Mouse (Mus musculus) cortical plate, adult 2 months (tissue): ENCODE measurements around the gene Dpy19l3.

Source experiments
- CTCF ChIP-seq: fragments of 200-500 bp; IDR thresholded peaks from 2 replicates; pipeline ENCODE4 v1.5.1; 2011; ENCODE audit warnings: mild to moderate bottlenecking, control low read depth, low read length; ENCODE audit not compliant: insufficient read depth; ENCODE audit errors: extremely low read depth
- POLR2A ChIP-seq: fragments of 200-500 bp; IDR thresholded peaks from 2 replicates; pipeline ENCODE4 v1.6.1; 2011; ENCODE audit warnings: mild to moderate bottlenecking, low read length, control low read depth; ENCODE audit not compliant: insufficient read depth; ENCODE audit errors: extremely low read depth

DNA sequence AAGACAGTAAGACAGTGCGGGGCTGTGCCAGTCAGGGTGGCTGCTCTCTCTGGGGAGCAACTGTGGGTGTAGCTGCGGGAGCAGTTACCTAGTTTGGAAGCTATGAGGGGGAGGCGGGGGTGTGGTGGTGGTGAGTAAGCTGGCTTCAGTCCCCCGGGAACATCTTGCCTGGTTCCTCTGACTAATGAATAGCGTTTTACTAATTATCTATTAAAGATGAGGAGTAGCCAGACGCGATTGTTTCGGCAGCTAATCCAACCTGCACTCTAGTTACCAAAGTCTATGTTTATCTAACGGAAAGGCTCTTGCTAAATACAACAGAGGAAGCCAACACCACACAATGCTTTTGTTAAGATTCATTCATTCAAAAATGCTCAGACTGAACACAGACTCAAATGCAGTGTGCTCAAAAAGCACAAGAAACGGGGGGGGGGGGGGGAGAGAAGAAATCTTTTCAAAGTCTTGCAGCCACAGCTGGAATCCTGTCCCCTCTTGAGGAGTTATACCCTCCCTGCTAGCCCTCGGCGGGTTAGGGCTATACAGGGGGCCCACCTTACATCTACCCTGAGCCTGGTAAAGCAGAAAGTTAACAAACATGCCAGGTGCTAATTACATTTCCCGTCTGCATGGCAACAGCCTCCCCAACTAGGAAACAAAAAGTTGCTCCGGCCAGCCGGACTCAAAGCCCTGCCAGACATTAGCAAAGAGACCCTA lies 778 bp downstream of the Dpy19l3 start:
- TF ChIP-seq CTCF (no peak), POLR2A (no peak)
